Mouse (Mus musculus) liver, adult 2 months (tissue): ENCODE data around the gene Myo18a.

Source experiments
- CTCF ChIP-seq: fragments of 200-500 bp; IDR thresholded peaks from 2 replicates; pipeline ENCODE4 v1.5.1; 2011; ENCODE audit warnings: low read depth, low read length, control low read depth
- POLR2A ChIP-seq: fragments of 200-500 bp; IDR thresholded peaks from 2 replicates; pipeline ENCODE4 v1.6.1; 2011; ENCODE audit warnings: low read length, control low read depth; ENCODE audit not compliant: insufficient read depth; ENCODE audit errors: extremely low read depth

DNA sequence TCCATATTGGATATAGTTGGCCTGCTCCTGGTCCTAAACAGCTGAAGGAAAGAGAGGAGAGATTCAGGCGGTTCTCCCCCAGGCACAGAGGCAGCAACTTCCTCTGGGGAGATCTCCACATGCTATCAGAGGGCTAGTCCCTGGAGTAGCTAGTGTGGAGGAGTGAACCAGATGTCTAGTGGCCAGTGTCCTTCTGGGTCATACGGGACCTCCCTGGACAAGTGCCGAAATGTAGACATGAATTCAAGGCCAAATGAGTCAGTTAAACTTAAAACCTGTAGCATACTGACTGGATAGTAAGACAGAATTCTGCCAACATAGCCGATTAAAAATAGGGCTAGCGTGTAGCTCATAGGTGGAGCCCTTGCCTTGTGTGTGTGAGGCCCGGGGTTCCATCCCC, 43.8 kb downstream of the Myo18a start:
- TF ChIP-seq CTCF (no peak), POLR2A (no peak)
